Mouse (Mus musculus) heart, postnatal 14 days (tissue): ENCODE data around the gene Arhgef1. TPM values are rescaled to one million over a fixed set of nuclear protein-coding genes. Genes with fewer than 3 reads are reported as not detected.

ENCODE experiments used
- DNase-seq, 2 experiments: peaks; one replicate each; pipeline ENCODE4 v3.0.0; 2021 to 2022
- intact Hi-C: fragments of 180-260 bp; cut with DNase I; formaldehyde crosslinking; loops from one replicate; pipeline ENCODE4 v1.15.1; 2025
- microRNA-seq, 2 experiments: library from miRNA; unstranded; fragments of <30 nt; microRNA quantifications; one replicate each; pipeline ENCODE4 v1.2.0; 2021 to 2022
- total RNA-seq, 2 experiments: library from RNA; stranded (reverse); gene quantifications; 2 replicates each; pipeline ENCODE4 v1.2.3; 2021

Arhgef1 gene
- total RNA-seq, 2 experiments from 2014 or later = 76.1 to 78.7 TPM

GRCm38 (mm10) chr7:24971972-24972893 lies 69.5 kb downstream of the Arhgef1 start, which contains the start of gene Rabac1:
Gene Rabac1 (minus strand): TSS chr7:24972754.
- peak; percentile 87 to 89 for DNase-seq
- intact Hi-C loops = loop anchor here (5.0 to 10.0 kb wide), 3 partner anchors 70 to 343 kb away; partner anchors contain the start of genes Arhgef1 and Megf8

GRCm38 (mm10) chr7:24973208-24973607 lies 70.5 kb downstream of the Arhgef1 start:
- no peak for DNase-seq

GRCm38 (mm10) chr7:24973902-24974301 lies 71.2 kb downstream of the Arhgef1 start:
- intact Hi-C loops = loop anchor here (5.0 to 10.0 kb wide), 3 partner anchors 72 to 341 kb away; partner anchors contain the start of genes Arhgef1 and Megf8

More at GRCm38 (mm10) chr7:24973208-24973607, 70.5 kb downstream of the Arhgef1 start:
- intact Hi-C loops = loop anchor here (5.0 to 10.0 kb wide), 3 partner anchors 71 to 342 kb away; partner anchors contain the start of genes Arhgef1 and Megf8

GRCm38 (mm10) chr7:24974893-24975595 lies 72.3 kb downstream of the Arhgef1 start:
- DNase-seq = peak; percentile 32 to 45
- intact Hi-C loops = loop anchor here (5.0 to 10.0 kb wide), 3 partner anchors 73 to 340 kb away; partner anchors contain the start of genes Arhgef1 and Megf8

More at GRCm38 (mm10) chr7:24973902-24974301, 71.2 kb downstream of the Arhgef1 start:
- no peak for DNase-seq

Small RNA genes lying within 50 kb of the gene (microRNA-seq; reads per million reads assigned to microRNA genes)
- 0.54 to 10.5 reads per million in 2 experiments for gene Mir7046

Other genes with a start within 250 kb of the Arhgef1 start
- not detected for gene Tex101, start 226.2 kb upstream of the Arhgef1 start, total RNA-seq
- gene BC049730, start 193.7 kb upstream of the Arhgef1 start, total RNA-seq = not detected
- not detected for gene Gm4763, start 176.0 kb upstream of the Arhgef1 start, total RNA-seq
- under 1 TPM in 1 of 2 experiments, not detected in 1; 0.17 TPM for gene Cd177, start 142.6 kb upstream of the Arhgef1 start, total RNA-seq
- gene Ceacam10, start 125.7 kb upstream of the Arhgef1 start, total RNA-seq = not detected
- not detected for gene Gm9844, start 40.7 kb upstream of the Arhgef1 start, total RNA-seq
- gene Lypd4, start 33.0 kb upstream of the Arhgef1 start, total RNA-seq = not detected
- not detected for gene Dmrtc2, start 32.9 kb upstream of the Arhgef1 start, total RNA-seq
- 100 to 1,000 TPM; 529 to 548 TPM for gene Rps19, start 18.5 kb upstream of the Arhgef1 start, total RNA-seq
- 1 to 10 TPM; 1.3 to 1.5 TPM for gene Cd79a, start 5.5 kb upstream of the Arhgef1 start, total RNA-seq
- not detected for gene Gm4881, start 41.6 kb downstream of the Arhgef1 start, total RNA-seq
- gene Rabac1, start 69.8 kb downstream of the Arhgef1 start, total RNA-seq = 100 to 1,000 TPM; 289 to 303 TPM
- gene Atp1a3, start 103.0 kb downstream of the Arhgef1 start, total RNA-seq = under 1 TPM; 0.62 to 0.80 TPM
- 1 to 10 TPM; 5.8 to 7.6 TPM for gene Grik5, start 169.4 kb downstream of the Arhgef1 start, total RNA-seq
- gene Zfp574, start 169.7 kb downstream of the Arhgef1 start, total RNA-seq = 10 to 100 TPM; 10.5 to 11.2 TPM